Mouse (Mus musculus): ENCODE measurements around the gene Grip1.

The Grip1 gene

GRCm38 (mm10) chr10:119761451-119762367 lies 308.1 kb downstream of the Grip1 start:
- DNase-seq: no peak

DNA sequence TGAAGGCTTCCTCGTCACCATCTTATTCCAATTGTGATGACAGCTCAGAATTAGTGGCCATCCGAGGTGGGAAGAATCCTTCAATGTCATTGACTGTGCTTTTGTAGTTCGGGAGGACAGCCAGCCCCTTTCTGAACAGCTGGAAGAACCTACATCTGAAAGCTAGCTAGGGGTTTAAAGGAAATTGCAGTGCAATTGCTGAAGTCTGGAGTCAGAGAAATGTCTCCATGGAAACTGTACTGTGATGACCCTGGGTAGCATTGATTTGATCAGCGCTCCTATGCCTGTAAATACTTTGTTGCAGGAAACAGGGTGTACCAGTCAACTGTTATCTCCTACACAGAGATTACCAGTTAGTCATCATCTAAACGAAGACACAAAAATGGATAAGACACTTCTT lies 325.2 kb downstream of the Grip1 start:
- no peak for DNase-seq

DNA sequence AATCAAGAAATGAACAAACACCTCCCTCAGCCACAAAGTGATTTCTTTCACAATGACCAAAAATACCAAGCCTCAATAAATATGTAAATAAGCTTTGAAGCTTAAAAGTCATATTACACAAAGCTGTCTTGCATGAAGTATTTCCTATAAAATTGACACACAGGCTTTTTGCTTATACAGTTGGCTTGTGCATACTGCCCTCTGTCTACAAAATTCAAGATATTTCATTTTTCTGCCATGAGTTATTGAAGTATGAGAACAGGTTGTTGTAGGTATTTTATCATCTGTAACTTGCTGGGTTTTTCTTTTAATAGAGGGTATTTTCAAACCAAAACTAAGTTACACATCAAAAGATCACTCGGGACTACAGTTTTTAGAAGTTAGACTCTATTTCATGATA lies 326.0 kb downstream of the Grip1 start:
- DNase-seq: no peak

- DNase-seq: no peak
Observed at GRCm38 (mm10) chr10:119790507-119790906, 336.9 kb downstream of the Grip1 start.

DNA sequence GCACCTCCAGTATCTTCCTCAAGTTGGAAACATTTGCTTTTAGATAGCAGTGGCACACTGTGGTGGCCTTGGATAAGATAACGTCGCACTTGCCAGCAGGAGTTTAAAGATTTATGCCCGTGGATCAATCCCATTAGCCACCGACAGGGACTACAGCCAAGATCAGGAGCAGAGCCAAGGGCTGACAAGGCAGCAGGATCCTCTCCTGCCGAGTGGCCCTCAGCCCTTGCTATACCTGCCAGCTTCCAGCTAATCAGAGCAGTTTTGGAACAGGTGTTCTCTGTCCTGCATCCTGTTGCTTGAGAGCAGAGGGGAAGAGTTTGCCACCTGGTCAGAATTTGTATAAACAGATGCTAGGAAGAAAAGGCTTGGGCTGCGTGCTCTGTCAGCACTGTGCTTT lies 348.8 kb downstream of the Grip1 start:
- peak; percentile 34 to 38 for DNase-seq

DNA sequence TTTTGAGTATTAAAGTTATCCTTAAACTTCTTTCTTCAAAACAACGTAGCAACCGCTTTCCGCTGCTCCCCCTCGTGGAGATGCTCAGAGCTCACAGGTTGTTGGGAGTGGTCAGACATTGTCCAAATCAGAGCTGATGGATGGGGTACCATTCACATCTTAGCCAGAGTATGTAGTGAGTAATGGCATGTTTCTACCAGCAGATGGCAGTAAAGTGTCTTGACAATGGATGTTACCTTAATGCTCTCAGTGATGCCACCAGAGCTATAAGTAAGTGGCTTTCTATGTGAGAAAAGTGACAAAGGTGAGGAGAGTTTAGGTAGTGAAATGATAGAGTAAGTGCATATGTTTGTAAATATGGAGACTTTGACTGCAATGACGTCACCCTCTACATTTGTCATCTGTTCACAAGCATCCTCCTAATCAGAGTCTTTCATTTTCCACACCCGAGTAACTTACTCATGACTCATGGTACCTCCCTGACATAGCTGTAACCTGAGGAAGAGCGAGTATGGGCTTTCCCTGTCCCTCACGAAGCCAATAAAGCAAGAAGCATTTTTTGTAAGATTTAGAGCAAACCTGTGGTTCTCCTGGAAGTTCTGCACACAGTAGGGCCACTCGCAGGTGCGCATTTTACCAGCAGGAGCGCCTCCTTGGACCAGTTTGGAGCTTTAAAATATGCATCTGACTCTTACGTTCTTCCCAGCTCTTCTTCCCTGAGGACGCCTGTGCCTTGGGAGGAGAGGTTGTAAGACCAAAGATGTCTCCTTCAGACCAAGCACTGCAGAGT lies 350.2 kb downstream of the Grip1 start:
- peak; percentile 29 to 31 for DNase-seq

GRCm38 (mm10) chr10:119804423-119804814 lies 350.8 kb downstream of the Grip1 start:
- DNase-seq: no peak

- no peak for DNase-seq
Observed at GRCm38 (mm10) chr10:119805082-119805481, 351.5 kb downstream of the Grip1 start.

DNA sequence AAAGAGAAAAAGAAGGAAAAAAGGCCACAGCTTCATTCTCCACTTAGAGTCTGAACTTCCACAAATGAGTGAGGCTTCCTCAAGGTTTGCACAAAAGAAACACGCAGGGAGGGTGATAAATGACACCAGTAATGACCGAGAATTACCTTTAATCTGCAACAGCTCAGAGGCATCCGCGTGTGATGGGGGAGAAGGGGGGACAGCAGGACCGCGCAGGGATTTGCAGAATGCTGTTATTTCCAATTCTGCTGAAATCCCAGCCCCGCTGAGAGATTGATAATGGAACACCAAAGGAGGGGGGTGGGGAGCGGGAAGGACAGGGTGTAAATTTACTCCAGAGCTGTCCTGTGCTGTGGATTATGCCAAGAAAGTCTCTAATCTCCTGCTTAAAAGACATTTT lies 352.5 kb downstream of the Grip1 start:
- DNase-seq: no peak

GRCm38 (mm10) chr10:119808384-119808783 lies 354.8 kb downstream of the Grip1 start:
- no peak for DNase-seq

- no peak for DNase-seq
Observed at GRCm38 (mm10) chr10:119814087-119814486, 360.5 kb downstream of the Grip1 start.

DNA sequence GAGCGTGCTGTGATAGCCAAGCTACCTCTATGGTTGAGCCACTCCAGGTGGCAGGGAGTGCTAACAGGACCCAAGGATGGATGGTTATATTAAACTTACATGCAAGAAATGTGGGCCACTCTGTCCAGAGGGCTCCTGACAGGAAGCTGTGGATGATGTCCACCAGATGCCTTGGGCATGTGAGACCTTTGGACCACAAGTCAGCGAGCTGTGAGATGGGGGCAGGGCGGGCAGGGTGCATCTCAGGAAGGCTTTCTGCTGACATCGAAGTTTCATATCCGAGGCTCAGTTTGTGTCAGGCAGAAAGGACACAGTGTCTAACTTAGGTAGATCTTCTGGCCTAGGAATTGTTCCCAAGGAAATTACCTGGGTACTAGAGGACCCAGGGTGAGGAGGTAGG lies 362.4 kb downstream of the Grip1 start:
- DNase-seq: no peak

GRCm38 (mm10) chr10:119818381-119818780 lies 364.8 kb downstream of the Grip1 start:
- DNase-seq: no peak

DNA sequence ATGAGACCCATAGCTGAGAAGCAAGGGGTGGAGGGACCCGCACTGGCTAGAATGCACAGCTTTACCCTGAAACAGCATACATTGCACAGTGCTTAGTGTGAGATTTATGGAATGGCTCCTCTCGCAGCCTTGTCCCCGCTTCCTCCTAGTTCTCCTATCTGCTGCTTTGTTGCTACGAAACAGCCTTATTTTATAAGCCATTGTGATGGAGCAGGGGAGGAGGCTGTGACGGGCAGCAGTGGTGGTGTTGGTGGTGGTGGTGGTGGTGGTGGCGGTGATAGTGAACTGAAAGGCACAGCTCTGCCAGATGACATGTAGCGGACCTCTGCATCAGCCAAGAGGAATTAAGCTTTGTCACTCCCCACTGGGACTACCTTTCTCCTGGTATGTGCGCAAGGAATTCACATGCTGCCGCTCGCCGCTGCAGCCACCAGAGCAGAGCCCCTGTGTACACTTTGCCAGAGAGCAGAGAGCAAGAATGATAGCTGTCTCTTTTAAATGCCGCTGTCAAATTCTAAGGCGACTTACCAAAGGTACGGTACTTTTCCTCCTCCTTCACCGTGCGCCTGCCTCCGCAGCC lies 365.6 kb downstream of the Grip1 start:
- no peak for DNase-seq

- no peak for DNase-seq
Observed at GRCm38 (mm10) chr10:119819740-119820139, 366.1 kb downstream of the Grip1 start.

GRCm38 (mm10) chr10:119820428-119820827 lies 366.8 kb downstream of the Grip1 start:
- DNase-seq: no peak

GRCm38 (mm10) chr10:119823691-119824090 lies 370.1 kb downstream of the Grip1 start:
- no peak for DNase-seq

GRCm38 (mm10) chr10:119824521-119824920 lies 370.9 kb downstream of the Grip1 start:
- DNase-seq: no peak

DNA sequence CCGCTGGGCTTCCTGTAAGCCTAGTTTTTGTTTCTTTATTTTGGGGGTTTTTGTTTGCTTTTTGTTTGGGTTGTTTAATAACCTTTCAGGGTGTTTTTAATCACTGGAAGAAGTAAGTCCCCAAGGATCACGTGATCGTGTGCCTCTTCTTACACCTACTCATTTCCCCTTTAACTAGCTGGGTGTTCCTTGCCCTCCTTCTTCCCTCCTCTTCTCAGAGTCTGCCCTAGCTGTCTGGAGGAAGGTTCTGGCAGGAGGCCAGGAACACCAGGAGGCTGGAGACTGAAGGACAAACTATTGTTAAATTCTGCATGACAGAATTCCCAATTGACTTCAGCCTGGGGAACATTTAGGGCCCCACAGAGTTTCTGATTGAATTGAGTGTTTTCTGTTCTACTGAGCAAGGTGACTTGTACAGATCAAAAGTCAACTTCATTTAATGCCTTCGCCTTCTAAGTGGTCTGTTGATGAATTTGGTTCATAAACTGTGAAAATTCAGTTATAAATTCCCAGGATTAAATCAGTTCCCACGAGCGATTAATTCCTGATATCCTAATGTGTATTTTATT lies 376.8 kb downstream of the Grip1 start:
- peak; percentile 14 to 16 for DNase-seq

DNA sequence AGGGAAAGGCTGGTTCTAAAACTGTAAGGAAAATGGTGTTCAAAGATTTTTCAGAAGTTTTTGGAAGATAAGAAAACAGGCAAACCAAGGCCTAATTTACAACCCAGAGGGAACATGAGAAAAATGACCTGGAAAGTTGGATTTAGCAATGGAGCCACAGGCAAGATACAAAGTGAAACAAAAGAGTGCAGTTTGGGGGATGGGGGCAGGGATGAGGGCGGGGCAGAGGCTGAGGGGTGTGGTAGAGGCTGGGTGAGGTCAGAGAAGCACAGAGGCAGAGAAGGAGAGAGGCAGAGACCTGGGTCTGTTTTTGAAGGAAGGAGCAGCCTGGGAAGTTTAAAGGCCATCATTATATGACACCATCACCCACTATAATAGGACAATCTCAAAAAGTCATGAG lies 377.5 kb downstream of the Grip1 start:
- DNase-seq: no peak

GRCm38 (mm10) chr10:119833334-119833733 lies 379.7 kb downstream of the Grip1 start:
- DNase-seq: no peak

GRCm38 (mm10) chr10:119834122-119834521 lies 380.5 kb downstream of the Grip1 start:
- DNase-seq: no peak

DNA sequence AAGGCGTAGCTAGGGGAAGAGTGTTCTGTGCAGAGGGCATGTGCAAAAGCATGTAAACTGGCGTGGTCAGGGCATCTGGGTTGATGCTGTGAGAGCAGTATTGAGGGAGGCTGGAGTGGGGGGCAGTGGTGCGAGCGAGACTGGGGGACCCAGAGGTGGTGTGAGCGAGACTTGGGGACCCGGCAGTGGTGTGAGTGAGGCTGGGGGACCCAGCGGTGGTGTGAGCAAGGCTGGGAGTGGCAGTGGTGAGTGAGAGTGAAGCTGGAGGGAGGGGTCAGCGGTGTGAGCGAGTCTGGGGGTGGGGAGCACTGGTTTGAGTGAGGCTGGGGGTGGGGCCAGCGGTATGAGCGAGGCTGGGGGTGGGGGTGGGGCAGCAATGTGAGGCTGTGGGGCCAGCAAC lies 386.0 kb downstream of the Grip1 start:
- no peak for DNase-seq

Data from cerebellum, adult 18-20 months (tissue).